Mouse (Mus musculus) lung, embryonic 15.5 days (tissue): ENCODE measurements around the gene Rab40c. TPM values are rescaled to one million over a fixed set of nuclear protein-coding genes. Genes with fewer than 3 reads are reported as not detected.
A peak's percentile ranks its signal among the peaks of the same experiment; 100 is the strongest.

ENCODE experiments used
- ATAC-seq: fragments of 200-750 bp; cut with Nextera tagmentation; 2 replicates; pipeline ENCODE4 v1.8.0; 2017; ENCODE audit warnings: moderate number of reproducible peaks, borderline replicate concordance; ENCODE audit not compliant: low FRiP score, low TSS enrichment; ENCODE audit errors: extremely low read depth
- H3K27ac ChIP-seq: fragments of 300-500 bp; sonication (generic); 2 replicates; pipeline ENCODE4 v1.5.1; 2015; ENCODE audit warnings: moderate library complexity, mild to moderate bottlenecking, inconsistent platforms
- H3K27me3 ChIP-seq: fragments of 300-500 bp; sonication (generic); 2 replicates; pipeline ENCODE4 v1.6.1; 2015; ENCODE audit warnings: inconsistent platforms
- H3K36me3 ChIP-seq: fragments of 300-500 bp; sonication (generic); 2 replicates; pipeline ENCODE4 v1.6.1; 2015; ENCODE audit warnings: inconsistent platforms
- H3K4me1 ChIP-seq: fragments of 300-500 bp; sonication (generic); 2 replicates; pipeline ENCODE4 v1.6.1; 2015; ENCODE audit warnings: inconsistent platforms
- H3K4me2 ChIP-seq: fragments of 300-500 bp; sonication (generic); 2 replicates; pipeline ENCODE4 v1.6.1; 2015; ENCODE audit warnings: inconsistent platforms, mild to moderate bottlenecking, moderate library complexity
- H3K4me3 ChIP-seq: fragments of 300-500 bp; sonication (generic); 2 replicates; pipeline ENCODE4 v1.5.1; 2015; ENCODE audit warnings: mild to moderate bottlenecking, inconsistent platforms
- H3K9ac ChIP-seq: fragments of 300-500 bp; sonication (generic); 2 replicates; pipeline ENCODE4 v1.6.1; 2015; ENCODE audit warnings: inconsistent platforms
- H3K9me3 ChIP-seq: fragments of 300-500 bp; sonication (generic); 2 replicates; pipeline ENCODE4 v1.6.1; 2016; ENCODE audit warnings: inconsistent platforms
- WGBS: fragments of 180-500 bp; shearing (Covaris S2); methylation state at CpG from one replicate; pipeline ENCODE4 v1.1.7; 2015; 5-methylcytosine and 5-hydroxymethylcytosine counted together
- polyA plus RNA-seq: library from polyadenylated mRNA; unstranded; fragments of >200 nt; fragmentation: Nextera tagmentation; extraction: Ambion mirVana; gene quantifications from 2 replicates; pipeline ENCODE4 v1.2.1, GENCODE M21; 2015

The Rab40c gene
- polyA plus RNA-seq, 1 experiment from 2014 or later: 27.4 TPM

DNA sequence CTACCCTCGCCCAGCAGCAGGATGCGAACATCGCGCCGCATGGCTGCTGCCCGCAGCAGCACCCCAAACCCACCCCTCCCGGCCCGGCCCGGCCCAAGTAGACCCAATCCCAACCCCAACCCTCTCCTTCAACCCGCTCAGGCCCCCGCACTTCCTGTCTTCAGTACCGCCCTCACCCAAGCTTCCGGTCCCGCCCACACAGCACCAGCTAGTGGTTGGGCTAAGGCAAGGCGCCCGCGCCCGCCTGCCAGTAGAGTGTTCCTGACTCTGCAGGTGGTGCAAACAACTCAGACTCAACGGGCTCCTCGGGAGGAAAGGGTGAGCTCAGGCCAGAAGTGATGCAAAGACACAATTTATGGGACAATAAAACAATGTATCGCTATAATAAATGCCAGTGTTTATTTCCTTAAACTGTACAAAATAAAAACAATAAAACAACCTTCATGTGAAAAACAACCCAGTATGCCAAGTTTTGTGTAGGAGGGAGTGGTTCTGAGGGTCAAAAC lies 75.1 kb downstream of the Rab40c start, which contains the start of gene Rhot2:
Rhot2 (minus strand) TSS at position 456 of the 506 bp plus-strand sequence.
- peak; percentile 94 for ATAC-seq
- no peaks in the 10 kb centered on the region for H3K27me3 ChIP-seq
- peaks cover 15% of the 10 kb centered on the region for H3K4me1 ChIP-seq
- H3K4me2 ChIP-seq: peak within 1 kb of the TSS; percentile 82
- peaks cover 42% of the 10 kb centered on the region for H3K36me3 ChIP-seq
- H3K4me3 ChIP-seq: peak within 1 kb of the TSS; percentile 77
- WGBS: under 1% methylated on average over 21 of the region's 21 CpGs
- H3K27ac ChIP-seq: peak within 1 kb of the TSS; percentile 80
- no peaks in the 10 kb centered on the region for H3K9me3 ChIP-seq
- H3K9ac ChIP-seq: peak within 1 kb of the TSS; percentile 78

DNA sequence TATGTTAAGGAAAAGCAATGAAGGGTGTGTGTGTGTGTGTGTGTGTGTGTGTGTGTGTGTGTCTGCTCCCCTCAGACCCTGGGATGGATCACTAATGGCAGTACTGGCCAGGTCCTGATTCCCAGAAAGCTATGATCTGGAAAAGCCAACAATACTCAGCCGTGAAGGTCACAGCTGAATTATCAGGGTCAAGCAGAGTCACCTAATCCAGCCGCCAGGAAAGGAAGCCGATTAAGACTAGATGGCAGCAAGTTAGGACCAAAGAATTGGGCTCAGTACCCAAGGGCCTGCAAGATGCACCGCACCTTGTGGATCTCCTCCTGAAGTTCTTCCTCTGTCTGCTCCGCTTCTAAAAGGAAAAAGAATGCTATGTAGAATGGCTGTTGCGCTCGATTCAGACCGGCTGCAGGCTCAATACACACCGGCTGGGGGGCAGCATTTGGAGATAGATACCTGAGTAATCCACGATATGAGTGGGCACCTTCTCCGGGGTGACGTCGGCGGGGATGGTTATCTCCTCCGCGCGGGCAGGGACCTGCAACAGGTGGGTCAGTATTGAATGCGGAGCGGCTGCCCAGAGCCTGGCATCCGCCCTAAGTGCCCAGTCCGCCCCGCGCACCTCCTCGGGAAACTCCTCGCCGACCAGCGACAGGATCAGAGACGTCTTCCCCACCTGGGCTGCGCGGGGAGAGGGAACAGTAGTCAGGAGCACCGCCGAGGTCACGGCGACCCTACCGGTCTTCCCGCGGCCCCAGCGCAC lies 75.7 kb downstream of the Rab40c start:
- peaks cover 46% of the 10 kb centered on the region for H3K36me3 ChIP-seq
- no peak; the same call in 1 of the 2 replicates for ATAC-seq
- no peaks in the 10 kb centered on the region for H3K27me3 ChIP-seq
- peaks cover 15% of the 10 kb centered on the region for H3K4me1 ChIP-seq
- peak overlapping the region; percentile 82 for H3K4me2 ChIP-seq
- H3K9me3 ChIP-seq: no peaks in the 10 kb centered on the region
- 1% methylated on average over 38 of the region's 38 CpGs for WGBS
- H3K4me3 ChIP-seq: peak overlapping the region; percentile 77
- H3K27ac ChIP-seq: peak overlapping the region; percentile 80
- peak overlapping the region; percentile 78 for H3K9ac ChIP-seq

DNA sequence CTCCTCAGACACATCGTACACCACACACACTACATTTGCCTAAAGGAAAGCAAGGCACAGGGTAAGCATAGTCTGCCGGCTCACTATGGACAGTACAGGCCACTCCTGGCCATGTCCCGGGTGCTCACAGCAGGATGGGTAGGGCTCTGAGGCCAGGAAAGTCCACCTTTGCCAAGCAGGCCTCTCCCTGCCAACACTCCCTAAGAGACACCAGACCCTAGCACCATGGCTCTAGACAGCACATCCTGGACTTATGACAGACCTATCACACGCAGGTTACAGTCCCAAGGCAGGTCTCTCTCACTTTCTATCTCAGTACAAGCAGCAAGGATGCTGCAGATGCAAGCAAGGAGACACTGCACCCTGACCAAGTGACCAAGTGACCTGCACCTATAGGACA lies 76.4 kb downstream of the Rab40c start:
- peaks cover 15% of the 10 kb centered on the region for H3K4me1 ChIP-seq
- H3K4me2 ChIP-seq: peak overlapping the region; percentile 82
- no peak overlapping the region for H3K27ac ChIP-seq
- H3K27me3 ChIP-seq: no peaks in the 10 kb centered on the region
- H3K9ac ChIP-seq: no peak overlapping the region
- no peak for ATAC-seq
- peak overlapping the region; percentile 77 for H3K4me3 ChIP-seq
- WGBS: 94% methylated on average over 4 of the region's 4 CpGs
- H3K9me3 ChIP-seq: no peaks in the 10 kb centered on the region
- H3K36me3 ChIP-seq: peaks cover 48% of the 10 kb centered on the region

DNA sequence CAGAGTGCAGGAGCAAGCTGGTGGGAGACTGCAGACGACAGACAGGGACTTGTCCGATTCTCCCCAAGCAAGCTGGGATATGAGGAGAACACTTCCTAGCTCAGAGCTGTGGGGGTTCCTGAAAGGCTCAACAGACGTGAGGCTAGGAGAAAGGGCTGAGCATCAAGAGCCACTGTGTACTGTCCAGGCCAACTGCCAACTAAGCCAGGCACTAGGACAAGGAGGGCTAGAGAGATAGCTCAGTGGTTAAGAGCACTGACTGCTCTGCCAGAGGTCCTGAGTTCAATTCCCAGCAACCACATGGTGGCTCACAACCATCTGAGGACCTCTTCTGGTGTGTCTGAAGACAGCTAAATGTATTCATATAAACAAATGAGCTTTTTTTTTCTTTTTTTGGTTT lies 77.0 kb downstream of the Rab40c start:
- no peaks in the 10 kb centered on the region for H3K9me3 ChIP-seq

DNA sequence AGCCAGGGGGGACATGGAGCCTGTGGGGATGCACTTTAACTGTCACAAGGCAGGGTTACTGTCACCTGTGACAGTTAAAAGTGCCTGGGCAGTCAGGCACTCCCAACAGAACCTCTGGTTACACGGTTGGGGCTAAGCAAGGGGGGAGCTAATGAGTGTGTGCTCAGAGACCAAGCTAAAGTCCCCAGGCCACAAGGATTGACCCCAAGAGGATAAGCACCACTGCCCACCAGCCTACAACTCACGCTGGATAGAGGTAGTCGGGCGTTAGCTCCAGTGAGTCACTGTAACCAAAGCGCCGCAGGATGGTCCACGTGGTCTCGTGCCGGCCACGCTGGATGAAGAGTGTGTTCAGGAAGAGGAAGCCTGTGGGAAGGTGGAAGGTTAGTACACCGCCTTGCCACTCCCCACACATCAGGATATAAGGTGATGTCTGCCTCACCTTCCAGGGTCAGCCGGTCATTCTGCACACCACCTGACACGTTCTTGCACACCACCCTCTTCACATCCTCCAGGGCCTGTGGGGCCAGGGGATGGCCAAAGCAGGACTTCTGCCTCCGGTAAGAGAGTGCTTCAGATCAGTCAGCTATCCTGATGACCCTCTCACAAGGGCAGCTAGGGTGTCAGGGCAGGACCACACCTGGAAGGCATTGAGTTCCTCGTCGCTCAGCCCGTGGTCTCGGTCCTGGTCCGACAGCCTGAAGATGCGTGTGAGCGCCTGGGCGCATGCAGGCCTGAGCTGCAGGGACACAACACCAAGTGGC lies 78.2 kb downstream of the Rab40c start, which contains the start of gene Gm20683:
Gm20683 (minus strand) TSS at position 647 of the 764 bp plus-strand sequence.
- 90% methylated on average over 22 of the region's 22 CpGs for WGBS
- ATAC-seq: no peak
- no peak within 1 kb of the TSS for H3K4me3 ChIP-seq
- H3K4me2 ChIP-seq: no peak within 1 kb of the TSS
- H3K9ac ChIP-seq: no peak within 1 kb of the TSS
- H3K27ac ChIP-seq: no peak within 1 kb of the TSS
- H3K36me3 ChIP-seq: peaks cover 40% of the 10 kb centered on the region
- H3K27me3 ChIP-seq: no peaks in the 10 kb centered on the region
- peaks cover 27% of the 10 kb centered on the region for H3K4me1 ChIP-seq
- H3K9me3 ChIP-seq: no peaks in the 10 kb centered on the region

More for the DNA sequence above, 77.0 kb downstream of the Rab40c start:
- WGBS: 75% methylated on average over 3 of the region's 3 CpGs
- Histone ChIP-seq H3K4me3 (no peak overlapping the region), H3K9ac (no peak overlapping the region), H3K4me1 (peaks cover 15% of the 10 kb centered on the region), H3K4me2 (no peak overlapping the region), H3K27me3 (no peaks in the 10 kb centered on the region), H3K27ac (no peak overlapping the region), H3K36me3 (peaks cover 48% of the 10 kb centered on the region)
- no peak for ATAC-seq

DNA sequence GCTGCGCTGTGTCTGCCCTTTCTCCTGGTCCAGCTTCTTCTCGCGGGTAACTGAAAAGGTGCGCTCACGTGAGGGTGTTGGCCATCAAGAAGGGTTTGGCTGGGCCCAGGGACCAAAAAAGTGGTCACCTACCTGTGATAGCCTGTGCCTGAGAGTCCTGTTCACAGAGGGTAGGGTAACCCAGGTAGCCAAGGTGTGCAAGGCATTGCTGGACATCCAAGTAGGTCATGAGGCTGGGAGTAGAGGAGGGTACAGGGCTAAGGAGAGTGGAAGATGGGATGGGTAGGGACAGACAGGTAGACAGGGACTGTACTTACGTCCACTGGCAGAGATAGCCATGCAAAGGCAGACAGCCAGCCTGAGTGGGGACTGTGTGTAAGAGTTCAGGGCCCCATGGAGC lies 79.0 kb downstream of the Rab40c start:
- no peaks in the 10 kb centered on the region for H3K9me3 ChIP-seq
- H3K27ac ChIP-seq: no peak overlapping the region
- no peak overlapping the region for H3K9ac ChIP-seq
- no peak overlapping the region for H3K4me2 ChIP-seq
- H3K27me3 ChIP-seq: no peaks in the 10 kb centered on the region
- no peak overlapping the region for H3K4me3 ChIP-seq
- 96% methylated on average over 6 of the region's 6 CpGs for WGBS
- no peak for ATAC-seq
- peaks cover 34% of the 10 kb centered on the region for H3K4me1 ChIP-seq
- peaks cover 40% of the 10 kb centered on the region for H3K36me3 ChIP-seq

DNA sequence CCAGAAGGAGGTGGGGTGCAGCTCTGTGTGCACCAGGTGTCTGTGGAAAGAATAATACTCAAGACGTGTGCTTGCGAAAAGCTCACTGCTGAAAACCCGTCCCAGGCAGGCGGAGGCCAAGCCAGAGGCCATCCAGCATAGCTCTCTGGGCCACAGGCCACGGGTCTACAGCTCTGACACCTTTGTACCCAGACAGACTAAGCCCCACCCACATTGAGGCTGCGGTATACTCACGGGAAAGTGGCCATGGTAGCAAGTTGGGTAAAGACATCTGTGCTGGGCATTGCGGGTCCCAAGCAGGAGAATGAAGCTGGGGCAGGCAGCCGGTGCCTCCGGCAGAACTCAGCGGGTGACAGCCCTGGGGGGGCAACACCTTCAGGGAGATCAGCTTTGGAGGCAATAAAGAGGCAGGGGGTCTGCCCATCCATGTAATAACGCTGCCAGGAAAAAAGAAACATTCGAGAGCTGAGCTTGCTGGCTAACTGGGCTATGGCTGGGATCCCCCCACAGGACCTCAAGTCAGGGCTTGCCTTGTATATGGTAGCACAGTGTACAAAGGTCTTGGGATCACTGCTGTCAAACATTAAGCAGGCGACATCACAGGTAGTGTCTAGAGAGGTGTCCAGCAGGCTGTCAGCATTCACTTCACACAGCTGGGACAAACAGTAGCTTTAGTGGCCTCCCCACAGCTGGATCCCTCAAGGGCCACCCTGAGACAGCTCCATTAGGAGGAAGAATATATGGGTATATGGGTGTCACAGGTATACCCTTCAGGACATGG lies 79.9 kb downstream of the Rab40c start:
- Histone ChIP-seq H3K27ac (no peak overlapping the region), H3K27me3 (no peaks in the 10 kb centered on the region), H3K9me3 (no peaks in the 10 kb centered on the region), H3K36me3 (peaks cover 40% of the 10 kb centered on the region), H3K4me1 (peaks cover 40% of the 10 kb centered on the region), H3K9ac (no peak overlapping the region), H3K4me2 (no peak overlapping the region), H3K4me3 (no peak overlapping the region)
- WGBS: 81% methylated on average over 14 of the region's 14 CpGs
- no peak for ATAC-seq

DNA sequence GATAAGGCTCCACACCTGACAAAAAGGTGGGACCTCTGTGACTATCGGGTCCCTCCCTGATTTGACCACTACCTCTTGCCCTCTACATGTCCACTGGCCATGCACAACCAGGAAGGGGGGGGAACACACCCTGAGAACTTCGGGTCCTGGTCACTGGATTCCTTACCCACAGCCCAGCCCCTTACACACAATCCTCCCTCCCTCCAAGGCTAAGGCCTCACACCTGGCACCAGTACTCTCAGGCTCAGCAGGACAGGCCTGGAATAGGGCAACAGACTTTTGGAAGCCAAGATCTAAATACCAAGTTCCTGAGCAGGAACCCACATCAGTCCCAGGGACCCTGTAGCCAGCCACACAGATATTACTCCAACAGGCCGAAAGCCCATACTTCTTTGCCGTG lies 80.6 kb downstream of the Rab40c start:
- Histone ChIP-seq H3K4me1 (peaks cover 46% of the 10 kb centered on the region), H3K4me3 (no peak overlapping the region), H3K27me3 (no peaks in the 10 kb centered on the region), H3K27ac (no peak overlapping the region), H3K4me2 (no peak overlapping the region), H3K9me3 (no peaks in the 10 kb centered on the region), H3K36me3 (peaks cover 40% of the 10 kb centered on the region), H3K9ac (no peak overlapping the region)
- no peak for ATAC-seq
- WGBS: 77% methylated on average over 4 of the region's 4 CpGs

DNA sequence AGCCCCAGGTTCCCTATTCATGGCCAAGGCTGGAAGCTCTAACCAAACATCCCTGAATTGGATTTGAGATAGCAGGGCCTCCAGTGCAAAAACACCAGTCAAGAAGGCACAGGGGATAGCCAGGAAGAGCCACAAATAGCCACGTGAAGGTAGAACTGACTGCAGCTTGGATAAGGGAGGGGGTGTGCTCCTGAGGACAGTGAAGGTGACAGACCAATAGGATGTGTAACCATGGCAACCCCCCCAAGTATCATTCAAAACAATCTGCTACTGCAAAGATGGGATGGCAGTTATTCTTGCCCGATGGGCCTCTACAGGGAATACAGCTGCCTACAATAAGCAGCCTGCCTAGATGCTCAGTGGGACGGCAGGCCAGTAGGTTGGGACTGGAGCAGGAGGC lies 82.0 kb downstream of the Rab40c start:
- Histone ChIP-seq H3K4me2 (peak overlapping the region; percentile 76), H3K27ac (no peak overlapping the region), H3K9me3 (no peaks in the 10 kb centered on the region), H3K9ac (no peak overlapping the region), H3K4me3 (peak overlapping the region; percentile 31; the same call in 1 of the 2 replicates), H3K4me1 (peaks cover 39% of the 10 kb centered on the region), H3K27me3 (no peaks in the 10 kb centered on the region), H3K36me3 (peaks cover 39% of the 10 kb centered on the region)
- no peak for ATAC-seq
- WGBS: 41% methylated on average over 3 of the region's 3 CpGs

DNA sequence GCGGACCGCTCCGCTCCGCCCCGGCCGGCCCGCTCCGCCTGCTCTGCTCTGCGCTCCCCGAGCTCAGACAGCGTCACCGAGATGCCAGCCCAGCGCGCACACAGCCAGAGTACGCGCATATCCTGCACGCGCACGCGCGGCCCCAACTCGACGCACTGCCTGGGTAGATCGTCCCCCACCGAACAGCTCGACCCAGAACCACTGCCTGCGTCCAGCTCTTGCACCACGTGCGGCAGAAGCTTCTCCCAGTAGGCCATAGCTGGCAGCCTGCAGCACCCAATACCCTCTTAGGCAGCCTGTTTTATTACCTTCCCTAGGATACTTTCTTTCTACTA lies 82.5 kb downstream of the Rab40c start, which contains the start of gene Rhbdl1:
Rhbdl1 (minus strand) TSS at position 220 of the 335 bp plus-strand sequence.
- Histone ChIP-seq H3K9me3 (no peaks in the 10 kb centered on the region), H3K4me3 (peak within 1 kb of the TSS; percentile 31), H3K9ac (peak within 1 kb of the TSS; percentile 49), H3K27me3 (no peaks in the 10 kb centered on the region), H3K4me2 (peak within 1 kb of the TSS; percentile 76), H3K36me3 (peaks cover 34% of the 10 kb centered on the region), H3K27ac (0 out of 2 replicates have a peak within 1 kb of the TSS, but pooled peaks have one; percentile 21), H3K4me1 (peaks cover 40% of the 10 kb centered on the region)
- no peak for ATAC-seq
- under 1% methylated on average over 29 of the region's 29 CpGs for WGBS

DNA sequence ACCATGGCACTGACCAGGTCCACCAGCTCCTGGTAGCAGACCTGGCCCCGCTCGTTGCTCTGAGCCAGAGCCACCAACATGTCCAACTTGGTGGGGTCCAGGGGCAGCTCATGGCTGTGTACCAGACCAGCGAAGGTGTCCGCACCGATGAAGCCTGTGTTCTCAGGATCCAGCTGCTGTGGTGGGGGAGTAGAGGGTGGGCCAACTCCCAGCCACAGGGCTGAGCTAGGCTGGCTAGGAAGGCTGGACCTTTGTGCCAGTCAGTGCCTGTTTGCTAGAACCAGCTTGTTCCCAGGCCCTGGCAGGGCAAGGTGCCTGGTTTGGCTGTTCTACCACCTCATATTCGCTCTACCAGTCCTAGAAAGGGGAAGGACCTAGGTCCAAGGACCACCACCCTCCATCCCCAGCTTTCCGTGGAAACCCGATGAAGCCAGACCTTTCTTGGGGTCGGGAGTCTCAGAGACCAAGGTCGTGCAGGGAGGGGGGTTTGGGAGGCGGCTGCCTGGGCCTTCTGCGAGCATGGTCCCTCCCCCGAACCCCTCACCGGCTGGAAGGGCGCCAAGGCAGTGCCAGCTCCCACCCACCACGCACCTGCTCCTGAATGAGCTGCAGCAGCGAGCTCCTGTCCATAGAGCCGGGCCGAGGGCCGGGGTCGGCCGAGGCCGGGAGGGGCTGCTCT lies 83.0 kb downstream of the Rab40c start:
- Histone ChIP-seq H3K9ac (peak overlapping the region; percentile 49), H3K9me3 (no peaks in the 10 kb centered on the region)

More for the DNA sequence above, 83.0 kb downstream of the Rab40c start:
- Histone ChIP-seq H3K27me3 (no peaks in the 10 kb centered on the region), H3K4me2 (peak overlapping the region; percentile 76), H3K36me3 (peaks cover 32% of the 10 kb centered on the region), H3K4me3 (peak overlapping the region; percentile 31), H3K4me1 (peaks cover 45% of the 10 kb centered on the region), H3K27ac (0 out of 2 replicates have a peak overlapping the region, but pooled peaks have one; percentile 21)
- no peak for ATAC-seq
- WGBS: 25% methylated on average over 19 of the region's 23 CpGs
